11 mouse cellular contexts compared by ENCODE assay signal in the genomic region with DNA sequence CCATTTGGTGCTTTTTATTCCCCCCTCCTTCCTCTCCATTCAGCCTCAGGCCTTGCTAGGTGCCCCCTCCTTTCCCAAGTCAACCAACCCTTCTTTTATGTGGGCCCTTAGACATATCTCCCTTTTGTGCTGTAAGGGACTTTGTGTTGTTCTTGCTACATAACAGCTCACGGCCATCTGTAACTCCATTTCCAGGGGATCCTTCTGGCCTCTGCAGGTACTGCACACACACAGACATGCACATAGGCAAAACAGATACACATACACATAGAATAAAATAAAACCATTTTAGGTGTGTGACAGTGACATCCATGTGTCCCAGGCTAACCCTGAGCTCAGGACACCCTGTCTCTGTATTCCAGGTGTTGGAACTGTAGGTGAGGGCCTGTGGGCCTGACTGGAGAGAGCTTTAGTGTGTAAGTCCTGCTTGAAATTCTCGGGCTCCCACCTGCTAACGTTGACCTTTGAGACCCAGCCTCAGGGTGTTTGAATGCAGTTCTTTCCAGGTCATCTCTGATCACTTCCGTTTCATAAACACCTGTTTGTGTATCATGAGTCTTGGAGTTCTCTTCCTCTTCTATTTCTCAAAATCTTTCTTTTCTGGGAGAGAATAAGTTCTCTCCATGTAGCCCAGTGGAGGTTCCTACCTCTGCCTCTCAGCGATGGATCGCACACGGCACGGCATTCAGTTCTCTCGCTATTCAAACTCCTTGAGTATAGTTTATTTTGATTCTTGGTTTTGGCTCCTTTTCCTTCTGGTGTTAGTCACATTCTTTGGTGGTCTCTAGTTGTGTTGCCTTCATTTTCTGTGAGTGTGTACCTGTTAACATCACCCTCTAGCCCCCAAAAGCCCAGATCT. TPM values are rescaled to one million over a fixed set of nuclear protein-coding genes. Genes with fewer than 3 reads are reported as not detected.
DNase-seq lines count a peak whose midpoint lies in the region; ATAC-seq and TF ChIP-seq lines count a peak whose summit lies in the region.
"Had no signal": no experiment of that assay in that cellular context is flagged by ENCODE, and none has a peak within 500 bp of the region (broad histone marks: within the 10 kb centered on the region; RNA-seq: fewer than 3 reads in every experiment).

No protein-coding gene starts in this region.

- peaks cover 16% of the 10 kb centered on the region for H3K4me1 ChIP-seq in hindbrain, embryonic 12.5 days
- peaks cover 10% of the 10 kb centered on the region; the same call in 1 of the 2 replicates for H3K4me1 ChIP-seq in hindbrain, embryonic 14.5 days (replicated peaks; ENCODE audit: control insufficient read depth, insufficient read depth, low read length)
- no peaks in the 10 kb centered on the region for H3K4me1 ChIP-seq in ES-Bruce4 (ENCODE audit: control insufficient read depth, insufficient read depth, low read length)
- H3K4me1 ChIP-seq in embryonic facial prominence, embryonic 10.5 days, result peaks cover 26% of the 10 kb centered on the region
- peaks cover 38% of the 10 kb centered on the region for H3K4me1 ChIP-seq in liver, embryonic 12.5 days

- no peak overlapping the region for H3K9ac ChIP-seq in hindbrain, embryonic 12.5 days
- H3K9ac ChIP-seq in hindbrain, embryonic 14.5 days, result no peak overlapping the region
- no peak overlapping the region for H3K9ac ChIP-seq in ES-Bruce4 (ENCODE audit: low read depth, poor library complexity, severe bottlenecking)
- peak overlapping the region; percentile 89 for H3K9ac ChIP-seq in liver, embryonic 12.5 days

- H3K27ac ChIP-seq in hindbrain, embryonic 12.5 days, result no peak overlapping the region
- H3K27ac ChIP-seq in hindbrain, embryonic 14.5 days, result no peak overlapping the region
- H3K27ac ChIP-seq in ES-Bruce4 (ENCODE audit: insufficient read depth, low read length), result no peak overlapping the region
- H3K27ac ChIP-seq in embryonic facial prominence, embryonic 10.5 days (replicated peaks), result no peak overlapping the region
- peak overlapping the region; percentile 84; the same call in 1 of the 2 replicates for H3K27ac ChIP-seq in liver, embryonic 12.5 days

- no peak for DNase-seq in hindbrain, embryonic 14.5 days (ENCODE audit: low spot score)
- DNase-seq in embryonic facial prominence, embryonic 10.5 days (ENCODE audit: low spot score), result no peak
- no peak for DNase-seq in gastrocnemius, postnatal 4 days (ENCODE audit: low spot score in 2 of 2)
- DNase-seq in adrenal gland, postnatal 14 days, result no peak
- no peak for DNase-seq in ovary, postnatal 36 days (ENCODE audit: low spot score)
- DNase-seq: adrenal gland, adult 2 months; thymus, postnatal 14 days had no signal

- H3K9me3 ChIP-seq in hindbrain, embryonic 12.5 days (replicated peaks), result no peaks in the 10 kb centered on the region
- no peaks in the 10 kb centered on the region for H3K9me3 ChIP-seq in hindbrain, embryonic 14.5 days (ENCODE audit: control insufficient read depth, low read length)
- no peaks in the 10 kb centered on the region for H3K9me3 ChIP-seq in ES-Bruce4 (replicated peaks; ENCODE audit: control insufficient read depth, insufficient read depth, low read length, poor library complexity, severe bottlenecking)
- no peaks in the 10 kb centered on the region for H3K9me3 ChIP-seq in embryonic facial prominence, embryonic 10.5 days
- H3K9me3 ChIP-seq in liver, embryonic 12.5 days (replicated peaks), result no peaks in the 10 kb centered on the region

- no peak overlapping the region for H3K4me3 ChIP-seq in hindbrain, embryonic 12.5 days
- H3K4me3 ChIP-seq in hindbrain, embryonic 14.5 days (replicated peaks; ENCODE audit: low read length), result no peak overlapping the region
- peak overlapping the region; percentile 40 for H3K4me3 ChIP-seq in ES-Bruce4 (ENCODE audit: low read depth, low read length)
- peak overlapping the region; percentile 84 for H3K4me3 ChIP-seq in embryonic facial prominence, embryonic 10.5 days
- peak overlapping the region; percentile 75 for H3K4me3 ChIP-seq in liver, embryonic 12.5 days

- ATAC-seq in hindbrain, embryonic 12.5 days (ENCODE audit: low FRiP score), result no peak
- ATAC-seq in hindbrain, embryonic 14.5 days (ENCODE audit: low FRiP score), result no peak
- ATAC-seq in liver, embryonic 12.5 days, result no peak
- ATAC-seq: inflammation-experienced regulatory T-cells, adult 6 months had no signal

- no peak for TF ChIP-seq EP300 in ES-Bruce4 (IDR thresholded peaks at IDR 0.05; ENCODE audit: insufficient read depth, low read depth, low read length)

- H3K4me2 ChIP-seq in hindbrain, embryonic 12.5 days (replicated peaks), result peak overlapping the region; percentile 85
- no peak overlapping the region for H3K4me2 ChIP-seq in hindbrain, embryonic 14.5 days (replicated peaks)
- H3K4me2 ChIP-seq in liver, embryonic 12.5 days, result peak overlapping the region; percentile 78

- no peak for TF ChIP-seq CTCF in ES-Bruce4 (IDR thresholded peaks at IDR 0.05; ENCODE audit: low read depth, low read length)

- WGBS in hindbrain, embryonic 12.5 days, result 94% methylated on average over 9 of the region's 9 CpGs
- 94% methylated on average over 9 of the region's 9 CpGs for WGBS in hindbrain, embryonic 14.5 days
- 94% methylated on average over 9 of the region's 9 CpGs for WGBS in embryonic facial prominence, embryonic 10.5 days
- 89% methylated on average over 9 of the region's 9 CpGs for WGBS in liver, embryonic 12.5 days (ENCODE audit: insufficient replicate concordance)

- H3K36me3 ChIP-seq in hindbrain, embryonic 12.5 days, result peaks cover 27% of the 10 kb centered on the region
- no peaks in the 10 kb centered on the region for H3K36me3 ChIP-seq in hindbrain, embryonic 14.5 days (replicated peaks; ENCODE audit: control insufficient read depth, insufficient read depth)
- H3K36me3 ChIP-seq in ES-Bruce4 (ENCODE audit: control insufficient read depth, insufficient read depth, low read length, poor library complexity, severe bottlenecking), result peaks cover 55% of the 10 kb centered on the region
- peaks cover 58% of the 10 kb centered on the region for H3K36me3 ChIP-seq in embryonic facial prominence, embryonic 10.5 days (replicated peaks)
- H3K36me3 ChIP-seq in liver, embryonic 12.5 days, result peaks cover 58% of the 10 kb centered on the region

- H3K27me3 ChIP-seq in hindbrain, embryonic 12.5 days, result no peaks in the 10 kb centered on the region
- H3K27me3 ChIP-seq in hindbrain, embryonic 14.5 days (ENCODE audit: control insufficient read depth, insufficient read depth, low read length), result no peaks in the 10 kb centered on the region
- no peaks in the 10 kb centered on the region for H3K27me3 ChIP-seq in ES-Bruce4 (ENCODE audit: control insufficient read depth, insufficient read depth, low read length, poor library complexity, severe bottlenecking)
- no peaks in the 10 kb centered on the region for H3K27me3 ChIP-seq in embryonic facial prominence, embryonic 10.5 days (replicated peaks; ENCODE audit: low read depth, poor library complexity, severe bottlenecking)
- no peaks in the 10 kb centered on the region for H3K27me3 ChIP-seq in liver, embryonic 12.5 days (replicated peaks)

- TF ChIP-seq POLR2A in ES-Bruce4 (IDR thresholded peaks at IDR 0.05; ENCODE audit: insufficient read depth, low read length), result no peak

RNA-seq across cellular contexts. Expression of a gene that starts 2.3 kb away (rescaled TPM):
- polyA plus RNA-seq in hindbrain, embryonic 12.5 days (2016; fragmentation: Nextera tagmentation; extraction: Ambion mirVana), result 200 and 221 TPM in 2 replicates
- 41.0 and 45.0 TPM in 2 replicates for polyA plus RNA-seq in hindbrain, embryonic 14.5 days (2014; fragmentation: Nextera tagmentation; extraction: Ambion mirVana)
- polyA plus RNA-seq in ES-Bruce4 (2011; ENCODE audit: insufficient read depth, insufficient read length, low read depth, missing spikeins), result 257 and 258 TPM in 2 replicates
- polyA plus RNA-seq in embryonic facial prominence, embryonic 10.5 days (2016; fragmentation: Nextera tagmentation; extraction: Ambion mirVana), result 458 and 467 TPM in 2 replicates
- 259 and 265 TPM in 2 replicates for polyA plus RNA-seq in liver, embryonic 12.5 days (2016; fragmentation: Nextera tagmentation; extraction: Ambion mirVana)
- total RNA-seq in gastrocnemius, postnatal 4 days (2021), result 10 to 100 TPM; 28.7 to 39.2 TPM
- 39.0 and 39.1 TPM in 2 replicates for total RNA-seq in adrenal gland, postnatal 14 days (2021)

RNA-seq across cellular contexts. Expression of a gene that starts 21.1 kb away (rescaled TPM):
- polyA plus RNA-seq in hindbrain, embryonic 12.5 days (2016; fragmentation: Nextera tagmentation; extraction: Ambion mirVana), result 28.2 and 29.3 TPM in 2 replicates
- 33.3 and 41.0 TPM in 2 replicates for polyA plus RNA-seq in hindbrain, embryonic 14.5 days (2014; fragmentation: Nextera tagmentation; extraction: Ambion mirVana)
- polyA plus RNA-seq in ES-Bruce4 (2011; ENCODE audit: insufficient read depth, insufficient read length, low read depth, missing spikeins), result 14.3 and 17.6 TPM in 2 replicates
- 24.3 and 24.4 TPM in 2 replicates for polyA plus RNA-seq in embryonic facial prominence, embryonic 10.5 days (2016; fragmentation: Nextera tagmentation; extraction: Ambion mirVana)
- polyA plus RNA-seq in liver, embryonic 12.5 days (2016; fragmentation: Nextera tagmentation; extraction: Ambion mirVana), result 10.3 and 12.1 TPM in 2 replicates
- 10 to 100 TPM; 15.6 to 15.9 TPM for total RNA-seq in gastrocnemius, postnatal 4 days (2021)
- total RNA-seq in adrenal gland, postnatal 14 days (2021), result 33.9 and 38.9 TPM in 2 replicates

RNA-seq across cellular contexts. Expression of a gene that starts 42.5 kb away (rescaled TPM):
- polyA plus RNA-seq in hindbrain, embryonic 12.5 days (2016; fragmentation: Nextera tagmentation; extraction: Ambion mirVana), result 135 and 156 TPM in 2 replicates
- 202 and 220 TPM in 2 replicates for polyA plus RNA-seq in hindbrain, embryonic 14.5 days (2014; fragmentation: Nextera tagmentation; extraction: Ambion mirVana)
- polyA plus RNA-seq in ES-Bruce4 (2011; ENCODE audit: insufficient read depth, insufficient read length, low read depth, missing spikeins), result 33.4 and 35.2 TPM in 2 replicates
- polyA plus RNA-seq in embryonic facial prominence, embryonic 10.5 days (2016; fragmentation: Nextera tagmentation; extraction: Ambion mirVana), result 32.8 and 39.6 TPM in 2 replicates
- polyA plus RNA-seq in liver, embryonic 12.5 days (2016; fragmentation: Nextera tagmentation; extraction: Ambion mirVana), result 0.20 and 0.36 TPM in 2 replicates
- total RNA-seq in gastrocnemius, postnatal 4 days (2021), result 1 to 10 TPM; 5.6 to 7.4 TPM
- 1.4 and 4.5 TPM in 2 replicates for total RNA-seq in adrenal gland, postnatal 14 days (2021)

Comparison
In these comparisons a context has a peak if more than half of its experiments do, and no peak if none do; other contexts are left out.
1. H3K4me3 ChIP-seq: peak in ES-Bruce4 (single experiment), embryonic facial prominence, embryonic 10.5 days (single experiment) and liver, embryonic 12.5 days (single experiment); none in hindbrain, embryonic 12.5 days (single experiment) and hindbrain, embryonic 14.5 days (single experiment).
2. RNA of a gene that starts 42.5 kb away (polyA plus RNA-seq): 202 to 220 TPM in hindbrain, embryonic 14.5 days, 135 to 156 TPM in hindbrain, embryonic 12.5 days, 33.4 to 35.2 TPM in ES-Bruce4 and 32.8 to 39.6 TPM in embryonic facial prominence, embryonic 10.5 days; 0.20 to 0.36 TPM in liver, embryonic 12.5 days; every median in the first group is over 10 times any median in the second.